Mouse (Mus musculus) lung, embryonic 16.5 days (tissue): ENCODE measurements at regions not wholly inside any gene's neighbourhood (a gene's known extent, or its start where the extent isn't known, plus 50 kb on each side); places are given as distances from the start of the nearest gene placed in this dataset.

Source experiments
- ATAC-seq: fragments of 200-750 bp; cut with Nextera tagmentation; 2 replicates; pipeline ENCODE4 v1.8.0; 2017; ENCODE audit warnings: low read depth, mild to moderate bottlenecking, moderate library complexity
- H3K27ac ChIP-seq: fragments of 300-500 bp; sonication (generic); 2 replicates; pipeline ENCODE4 v1.5.1; 2014; ENCODE audit warnings: mild to moderate bottlenecking, control low read depth, low read length
- H3K27me3 ChIP-seq: fragments of 300-500 bp; sonication (generic); 2 replicates; pipeline ENCODE4 v1.6.1; 2014; ENCODE audit warnings: low read depth, low read length, mixed read lengths; ENCODE audit not compliant: control insufficient read depth, insufficient read depth
- H3K36me3 ChIP-seq: fragments of 300-500 bp; sonication (generic); 2 replicates; pipeline ENCODE4 v1.6.1; 2014; ENCODE audit warnings: low read length; ENCODE audit not compliant: control insufficient read depth, insufficient read depth
- H3K4me1 ChIP-seq: fragments of 300-500 bp; sonication (generic); replicated peaks from 2 replicates; pipeline ENCODE4 v1.6.1; 2014; ENCODE audit warnings: low read length, mixed read lengths; ENCODE audit not compliant: control insufficient read depth, insufficient read depth
- H3K4me2 ChIP-seq: fragments of 300-500 bp; sonication (generic); 2 replicates; pipeline ENCODE4 v1.6.1; 2014; ENCODE audit warnings: low read depth, low read length, control low read depth
- H3K4me3 ChIP-seq: fragments of 300-500 bp; sonication (generic); 2 replicates; pipeline ENCODE4 v1.5.1; 2014; ENCODE audit warnings: mild to moderate bottlenecking, low read length, control low read depth
- H3K9ac ChIP-seq: fragments of 300-500 bp; sonication (generic); 2 replicates; pipeline ENCODE4 v1.6.1; 2014; ENCODE audit warnings: low read length, control low read depth
- H3K9me3 ChIP-seq: fragments of 300-500 bp; sonication (generic); 2 replicates; pipeline ENCODE4 v1.6.1; 2016; ENCODE audit warnings: low read length; ENCODE audit not compliant: control insufficient read depth
- WGBS: fragments of 180-500 bp; shearing (Covaris S2); extraction: QIAGEN DNeasy Blood & Tissue Kit; methylation state at CpG from one replicate; pipeline ENCODE4 v1.1.7; 2014; 5-methylcytosine and 5-hydroxymethylcytosine counted together

GRCm38 (mm10) chr12:113275934-113276333 is 90.2 kb downstream of the Tmem121 start:
- no peaks in the 10 kb centered on the region for H3K9me3 ChIP-seq
- H3K4me3 ChIP-seq, result no peak overlapping the region
- no peaks in the 10 kb centered on the region for H3K36me3 ChIP-seq
- H3K27me3 ChIP-seq, result no peaks in the 10 kb centered on the region
- ATAC-seq, result peak; percentile 41
- no peak overlapping the region for H3K27ac ChIP-seq
- H3K9ac ChIP-seq, result no peak overlapping the region
- H3K4me1 ChIP-seq, result no peaks in the 10 kb centered on the region
- H3K4me2 ChIP-seq, result no peak overlapping the region
- 68% methylated on average over 2 of the region's 2 CpGs for WGBS

GRCm38 (mm10) chr12:113276355-113276942 is 90.7 kb downstream of the Tmem121 start:
- Histone ChIP-seq H3K9ac (no peak overlapping the region), H3K27ac (no peak overlapping the region), H3K4me2 (no peak overlapping the region), H3K9me3 (no peaks in the 10 kb centered on the region), H3K36me3 (no peaks in the 10 kb centered on the region), H3K4me3 (no peak overlapping the region), H3K4me1 (no peaks in the 10 kb centered on the region), H3K27me3 (no peaks in the 10 kb centered on the region)
- 71% methylated on average over 1 of the region's 1 CpGs for WGBS
- peak; percentile 35 for ATAC-seq

- Histone ChIP-seq H3K27me3 (no peaks in the 10 kb centered on the region), H3K9me3 (no peaks in the 10 kb centered on the region), H3K27ac (no peak overlapping the region), H3K4me3 (no peak overlapping the region), H3K36me3 (no peaks in the 10 kb centered on the region), H3K9ac (no peak overlapping the region), H3K4me2 (no peak overlapping the region), H3K4me1 (no peaks in the 10 kb centered on the region)
- 84% methylated on average over 5 of the region's 5 CpGs for WGBS
- no peak for ATAC-seq
These were observed 92.0 kb downstream of the Tmem121 start for GRCm38 (mm10) chr12:113277741-113278140.

GRCm38 (mm10) chr12:113292029-113292809 is 106.5 kb downstream of the Tmem121 start:
- H3K9me3 ChIP-seq, result no peaks in the 10 kb centered on the region
- no peak overlapping the region for H3K4me3 ChIP-seq
- H3K27me3 ChIP-seq, result no peaks in the 10 kb centered on the region
- H3K36me3 ChIP-seq, result no peaks in the 10 kb centered on the region
- no peak for ATAC-seq
- no peak overlapping the region for H3K9ac ChIP-seq
- no peak overlapping the region for H3K27ac ChIP-seq
- 14% methylated on average over 1 of the region's 1 CpGs for whole genome bisulfite sequencing
- no peaks in the 10 kb centered on the region for H3K4me1 ChIP-seq
- no peak overlapping the region for H3K4me2 ChIP-seq

- no peaks in the 10 kb centered on the region for H3K36me3 ChIP-seq
- 72% methylated on average over 2 of the region's 2 CpGs for WGBS
- no peak overlapping the region for H3K27ac ChIP-seq
- no peak overlapping the region for H3K9ac ChIP-seq
- H3K4me2 ChIP-seq, result no peak overlapping the region
- H3K4me3 ChIP-seq, result no peak overlapping the region
- no peaks in the 10 kb centered on the region for H3K9me3 ChIP-seq
- no peak for ATAC-seq
- no peaks in the 10 kb centered on the region for H3K4me1 ChIP-seq
- no peaks in the 10 kb centered on the region for H3K27me3 ChIP-seq
These were observed 110.2 kb downstream of the Tmem121 start for GRCm38 (mm10) chr12:113295924-113296323.

- Histone ChIP-seq H3K9ac (no peak overlapping the region), H3K27me3 (no peaks in the 10 kb centered on the region), H3K4me2 (no peak overlapping the region), H3K27ac (no peak overlapping the region), H3K4me3 (no peak overlapping the region), H3K9me3 (no peaks in the 10 kb centered on the region), H3K36me3 (no peaks in the 10 kb centered on the region), H3K4me1 (no peaks in the 10 kb centered on the region)
- WGBS, result 75% methylated on average over 1 of the region's 1 CpGs
- ATAC-seq, result no peak
These were observed 120.2 kb downstream of the Tmem121 start for GRCm38 (mm10) chr12:113305973-113306372.

- no peaks in the 10 kb centered on the region for H3K36me3 ChIP-seq
- 32% methylated on average over 3 of the region's 3 CpGs for WGBS
- no peaks in the 10 kb centered on the region for H3K9me3 ChIP-seq
- no peak overlapping the region for H3K4me3 ChIP-seq
- H3K27ac ChIP-seq, result no peak overlapping the region
- no peak overlapping the region for H3K4me2 ChIP-seq
- H3K27me3 ChIP-seq, result no peaks in the 10 kb centered on the region
- no peaks in the 10 kb centered on the region for H3K4me1 ChIP-seq
- H3K9ac ChIP-seq, result no peak overlapping the region
- ATAC-seq, result no peak
These were observed 127.6 kb downstream of the Tmem121 start for GRCm38 (mm10) chr12:113313319-113313718.

GRCm38 (mm10) chr12:113314624-113315023 is 128.9 kb downstream of the Tmem121 start:
- WGBS, result 89% methylated on average over 4 of the region's 4 CpGs
- no peaks in the 10 kb centered on the region for H3K4me1 ChIP-seq
- H3K4me3 ChIP-seq, result no peak overlapping the region

GRCm38 (mm10) chr12:113321086-113321485 is 135.4 kb downstream of the Tmem121 start:
- Histone ChIP-seq H3K4me1 (no peaks in the 10 kb centered on the region), H3K27me3 (no peaks in the 10 kb centered on the region), H3K9me3 (no peaks in the 10 kb centered on the region), H3K27ac (no peak overlapping the region), H3K36me3 (no peaks in the 10 kb centered on the region), H3K9ac (no peak overlapping the region), H3K4me3 (no peak overlapping the region), H3K4me2 (no peak overlapping the region)
- WGBS, result 73% methylated on average over 9 of the region's 9 CpGs
- ATAC-seq, result no peak

More at GRCm38 (mm10) chr12:113314624-113315023, 128.9 kb downstream of the Tmem121 start:
- no peak overlapping the region for H3K4me2 ChIP-seq
- no peak for ATAC-seq
- no peak overlapping the region for H3K9ac ChIP-seq
- no peaks in the 10 kb centered on the region for H3K27me3 ChIP-seq
- H3K27ac ChIP-seq, result no peak overlapping the region
- no peaks in the 10 kb centered on the region for H3K9me3 ChIP-seq
- no peaks in the 10 kb centered on the region for H3K36me3 ChIP-seq
